Mouse (Mus musculus) MN1 (cell line): ENCODE results near the gene Rgl2.

Experiments
- DNase-seq: peaks from one replicate; pipeline ENCODE4 v3.0.0-alpha.2; 2016; ENCODE audit warnings: low spot score

Gene Rgl2

DNA sequence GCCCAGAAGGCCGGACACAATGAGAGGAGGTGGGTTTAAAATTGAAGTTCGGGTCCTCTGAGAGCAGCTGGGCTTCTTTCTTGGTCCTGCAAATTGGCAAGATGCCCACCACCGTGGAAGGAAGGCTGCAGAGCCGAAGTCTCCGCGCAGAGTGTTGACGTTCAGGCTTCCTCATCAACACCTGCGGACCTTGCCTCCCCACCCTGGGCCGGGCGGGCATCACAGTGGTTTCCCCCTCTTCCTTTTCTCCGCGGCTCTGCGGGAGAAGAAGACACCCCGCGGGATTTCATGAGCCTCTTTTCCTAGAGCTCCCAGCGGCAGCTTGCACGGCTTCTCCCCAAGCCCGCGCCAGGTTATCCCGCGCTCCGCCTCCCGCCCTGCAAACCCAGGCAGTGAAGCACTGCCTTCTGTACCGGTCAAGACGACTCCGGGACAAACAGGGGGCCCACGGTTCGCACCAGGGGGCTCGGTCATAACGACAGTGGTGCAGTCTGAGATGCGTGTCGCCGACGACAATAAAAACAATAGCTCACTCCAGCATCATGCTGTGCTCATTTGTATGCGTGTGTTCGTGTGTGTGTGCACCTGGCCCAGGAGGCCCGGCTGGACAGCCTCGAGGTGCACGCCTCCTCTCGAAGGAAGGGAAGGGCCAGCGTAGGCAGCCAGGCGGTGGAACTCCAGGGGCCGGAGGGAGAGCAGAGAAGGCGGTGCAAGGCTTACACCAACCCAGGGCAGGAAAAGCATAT lies 20.8 kb upstream of the Rgl2 start:
- DNase-seq: peak; percentile 72

DNA sequence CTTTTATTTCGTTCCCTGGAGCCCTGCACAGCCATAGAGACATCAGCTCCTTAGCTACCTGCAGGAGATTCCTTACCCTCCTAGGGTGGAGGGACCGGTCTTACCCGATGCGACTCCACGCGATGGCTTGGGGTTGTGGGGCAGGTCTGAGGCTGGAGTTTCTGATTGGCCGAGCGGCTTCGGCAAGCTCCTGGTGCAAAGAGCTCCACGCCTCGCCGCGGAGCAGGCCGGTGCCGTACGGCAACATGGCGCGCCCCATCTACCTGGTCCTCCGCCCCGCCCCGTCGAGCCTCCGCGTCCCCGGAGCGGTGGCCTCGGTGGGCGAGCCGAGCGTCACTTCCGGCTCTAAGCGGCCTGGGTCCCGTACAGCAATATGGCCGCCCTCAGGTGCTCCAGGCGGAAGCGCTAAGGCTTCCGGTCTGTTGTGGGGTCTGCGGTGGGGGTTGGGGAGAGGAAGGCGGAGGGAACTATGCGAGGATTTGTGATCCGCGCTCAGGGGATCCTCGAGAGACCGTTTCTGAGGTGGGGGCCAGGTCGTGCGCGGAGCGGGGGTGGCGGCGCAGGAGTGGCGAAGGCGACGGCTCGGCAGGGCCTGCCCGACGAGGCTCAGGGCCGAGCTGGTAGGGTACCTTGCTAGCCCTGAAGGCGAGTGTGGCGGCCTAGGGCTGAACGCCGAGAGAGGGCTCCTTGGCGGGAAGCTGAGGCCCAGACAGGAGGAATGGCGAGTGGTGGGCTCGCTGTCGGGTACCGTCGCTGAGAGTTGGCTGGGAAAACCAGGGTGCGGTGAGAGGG lies 20.1 kb upstream of the Rgl2 start, which contains the start of gene Daxx:
Gene Daxx (plus strand): TSS at position 338 of the 792 bp plus-strand sequence.
- peak; percentile 99 for DNase-seq

DNA sequence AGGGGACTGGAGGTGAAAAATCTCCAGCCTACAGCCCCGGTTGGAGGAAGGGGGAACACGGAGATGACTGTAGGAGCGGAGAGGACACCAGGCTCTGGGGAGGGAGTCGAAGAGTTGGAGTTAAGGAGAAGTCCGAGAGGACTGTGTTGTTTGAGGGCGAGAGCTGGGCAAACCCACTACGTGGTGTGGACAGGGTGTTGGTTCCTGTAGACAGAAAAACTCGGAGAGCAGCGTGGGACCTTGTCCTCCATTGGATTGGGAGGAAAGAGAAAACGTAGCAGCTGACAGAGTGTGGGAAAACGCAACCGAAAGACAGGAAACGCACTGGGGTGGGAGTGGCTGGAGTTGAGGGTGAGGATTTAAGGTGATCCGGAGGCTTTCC lies 19.5 kb upstream of the Rgl2 start:
- DNase-seq: peak; percentile 65

GRCm38 (mm10) chr17:33910346-33911051 lies 18.8 kb upstream of the Rgl2 start:
- peak; percentile 53 for DNase-seq

- no peak for DNase-seq
These were observed 18.1 kb upstream of the Rgl2 start for GRCm38 (mm10) chr17:33911052-33911812.

DNA sequence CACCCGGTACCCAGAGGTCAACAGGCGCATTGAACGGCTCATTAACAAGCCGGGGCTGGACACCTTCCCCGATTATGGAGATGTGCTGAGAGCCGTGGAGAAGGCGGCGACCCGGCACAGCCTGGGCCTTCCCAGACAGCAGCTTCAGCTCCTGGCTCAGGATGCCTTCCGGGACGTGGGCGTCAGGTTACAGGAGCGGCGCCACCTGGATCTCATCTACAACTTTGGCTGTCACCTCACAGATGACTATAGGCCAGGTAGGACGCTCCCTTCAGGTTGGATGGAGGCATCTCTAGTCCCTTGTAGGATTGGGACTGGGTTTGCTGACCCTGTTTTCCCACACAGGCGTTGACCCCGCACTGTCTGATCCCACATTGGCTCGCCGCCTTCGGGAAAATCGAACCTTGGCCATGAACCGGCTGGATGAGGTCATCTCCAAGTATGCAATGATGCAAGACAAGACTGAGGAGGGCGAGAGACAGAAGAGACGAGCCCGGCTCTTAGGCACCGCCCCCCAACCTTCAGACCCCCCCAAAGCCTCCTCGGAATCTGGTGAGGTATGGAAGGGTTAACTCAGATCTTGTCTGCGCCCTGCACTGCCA lies 17.4 kb upstream of the Rgl2 start:
- no peak for DNase-seq

DNA sequence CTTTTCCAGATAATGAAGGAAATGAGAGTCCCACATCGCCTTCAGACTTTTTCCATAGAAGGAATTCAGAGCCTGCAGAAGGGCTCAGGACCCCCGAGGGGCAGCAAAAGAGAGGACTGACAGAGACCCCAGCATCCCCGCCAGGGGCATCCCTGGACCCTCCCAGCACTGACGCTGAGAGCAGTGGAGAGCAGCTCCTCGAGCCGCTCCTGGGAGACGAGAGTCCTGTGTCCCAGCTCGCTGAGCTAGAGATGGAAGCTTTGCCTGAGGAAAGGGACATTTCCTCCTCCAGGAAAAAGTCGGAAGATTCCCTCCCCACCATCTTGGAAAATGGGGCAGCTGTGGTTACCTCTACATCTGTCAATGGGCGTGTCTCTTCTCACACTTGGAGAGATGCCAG lies 16.1 kb upstream of the Rgl2 start:
- DNase-seq: no peak

DNA sequence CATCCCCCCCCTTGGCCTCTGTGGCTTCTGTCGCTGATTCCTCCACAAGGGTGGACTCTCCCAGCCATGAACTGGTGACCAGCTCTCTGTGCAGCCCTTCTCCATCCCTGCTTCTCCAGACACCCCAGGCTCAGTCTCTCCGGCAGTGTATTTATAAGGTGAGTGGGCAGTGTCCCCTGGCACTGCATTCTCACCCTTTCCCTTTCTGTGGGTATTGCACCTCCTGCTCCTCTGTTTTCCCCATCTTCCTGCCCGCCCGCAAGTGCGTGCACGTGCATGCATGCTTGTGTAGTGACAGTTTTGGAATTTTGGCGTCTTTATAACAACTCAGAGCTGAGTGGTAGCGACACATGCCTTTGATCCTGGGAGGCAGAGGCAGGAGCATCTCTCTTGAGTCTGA lies 15.4 kb upstream of the Rgl2 start:
- no peak for DNase-seq

GRCm38 (mm10) chr17:33914969-33915391 lies 14.4 kb upstream of the Rgl2 start:
- DNase-seq: no peak

GRCm38 (mm10) chr17:33915671-33916250 lies 13.6 kb upstream of the Rgl2 start, which contains the start of the genes Tapbp and Zbtb22:
Gene Tapbp, plus strand, starts transcription at chr17:33915899.
Gene Zbtb22, plus strand, starts transcription at chr17:33915904.
- peak; percentile 99 for DNase-seq

- DNase-seq: peak; percentile 38
These were observed 13.0 kb upstream of the Rgl2 start for GRCm38 (mm10) chr17:33916294-33916693.

DNA sequence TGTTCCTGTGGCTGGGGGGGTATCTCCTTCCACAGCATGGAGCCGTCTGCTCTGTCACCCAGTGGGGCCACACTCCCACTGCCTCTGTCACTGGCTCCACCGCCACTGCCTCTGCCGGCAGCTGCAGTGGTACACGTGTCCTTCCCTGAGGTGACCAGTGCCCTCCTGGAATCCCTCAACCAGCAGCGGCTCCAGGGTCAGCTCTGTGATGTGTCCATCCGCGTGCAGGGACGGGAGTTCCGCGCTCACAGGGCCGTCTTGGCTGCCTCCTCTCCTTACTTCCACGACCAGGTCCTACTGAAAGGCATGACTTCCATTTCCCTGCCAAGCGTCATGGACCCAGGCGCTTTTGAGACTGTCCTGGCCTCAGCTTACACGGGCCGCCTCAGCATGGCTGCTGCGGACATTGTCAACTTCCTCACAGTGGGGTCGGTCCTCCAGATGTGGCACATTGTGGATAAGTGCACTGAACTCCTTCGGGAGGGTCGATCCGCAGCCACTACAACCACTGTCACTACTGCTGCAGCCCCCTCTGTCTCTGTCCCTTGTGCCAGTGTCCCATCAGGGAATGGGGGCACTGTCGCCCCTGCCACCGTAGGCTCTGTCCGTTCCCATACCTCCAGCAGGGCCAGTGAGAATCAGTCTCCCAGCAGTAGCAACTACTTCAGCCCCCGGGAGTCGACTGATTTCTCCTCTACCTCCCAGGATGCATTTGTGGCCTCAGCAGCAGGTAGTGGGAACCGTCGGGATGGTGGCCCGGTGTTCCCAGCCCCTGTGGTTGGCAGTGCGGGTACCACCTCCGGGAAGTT lies 12.3 kb upstream of the Rgl2 start:
- no peak for DNase-seq

- DNase-seq: no peak
These were observed 11.6 kb upstream of the Rgl2 start for GRCm38 (mm10) chr17:33917656-33918292.

GRCm38 (mm10) chr17:33918293-33919203 lies 10.8 kb upstream of the Rgl2 start:
- DNase-seq: peak; percentile 45

GRCm38 (mm10) chr17:33919351-33920281 lies 9.7 kb upstream of the Rgl2 start:
- peak; percentile 93 for DNase-seq

DNA sequence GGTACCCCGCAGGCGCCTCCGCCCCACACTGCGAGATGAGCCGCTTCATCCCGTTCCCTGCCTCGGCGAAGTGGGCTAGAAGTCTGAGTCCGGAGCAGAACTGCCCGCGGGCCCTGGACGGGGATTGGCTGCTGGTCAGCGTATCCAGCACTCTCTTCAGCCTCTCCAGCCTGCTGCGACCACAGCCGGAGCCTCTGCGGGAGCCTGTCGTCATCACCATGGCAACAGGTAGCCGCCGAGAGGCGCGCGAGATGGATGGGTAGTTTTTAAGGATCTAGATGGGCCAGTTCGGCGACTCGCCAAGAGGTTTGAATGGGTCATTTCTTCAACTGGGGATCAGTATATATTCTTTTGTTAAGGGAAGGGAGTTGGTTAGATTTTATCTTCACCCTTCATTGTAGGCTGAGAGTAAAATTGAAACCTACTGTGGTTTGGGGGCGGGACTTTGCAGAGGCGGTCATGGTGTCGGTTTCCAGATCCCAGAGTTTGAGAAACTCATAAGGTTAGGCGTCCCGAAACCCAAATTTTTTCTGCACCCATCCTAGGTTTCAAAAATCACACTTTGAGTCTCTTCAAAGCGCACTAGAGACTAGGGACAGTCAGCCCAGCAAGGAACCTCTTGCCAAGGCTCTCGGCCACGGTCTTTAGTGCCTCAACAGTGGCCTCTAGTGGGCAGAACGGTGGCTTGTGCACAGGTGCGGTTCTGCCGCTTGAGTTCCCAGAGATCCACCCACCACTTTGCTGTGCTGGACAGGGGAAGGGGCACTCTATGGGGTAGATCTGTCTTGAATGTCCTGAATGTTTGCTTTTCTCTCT lies 8.9 kb upstream of the Rgl2 start:
- peak; percentile 90 for DNase-seq
